Mouse (Mus musculus): ENCODE results near the gene Slx4ip. TPM values are rescaled to one million over a fixed set of nuclear protein-coding genes. Genes with fewer than 3 reads are reported as not detected.

Gene Slx4ip
- total RNA-seq, 2 experiments from 2014 or later, result 7.4 to 7.6 TPM

GRCm38 (mm10) chr2:137098269-137099035, 207.4 kb downstream of the Slx4ip start:
- no peak for DNase-seq (ENCODE audit: low spot score in 2 of 2)

- no peak for DNase-seq (ENCODE audit: low spot score in 2 of 2)
Observed at GRCm38 (mm10) chr2:137099211-137099734, 208.3 kb downstream of the Slx4ip start.

- no peak for DNase-seq (ENCODE audit: low spot score in 2 of 2)
Observed at GRCm38 (mm10) chr2:137101074-137101473, 210.1 kb downstream of the Slx4ip start.

- no peak for DNase-seq (ENCODE audit: low spot score in 2 of 2)
Observed at GRCm38 (mm10) chr2:137107203-137107602, 216.2 kb downstream of the Slx4ip start.

GRCm38 (mm10) chr2:137107946-137108345, 216.9 kb downstream of the Slx4ip start:
- DNase-seq (ENCODE audit: low spot score in 2 of 2), result no peak

- DNase-seq (ENCODE audit: low spot score in 2 of 2), result no peak
Observed at GRCm38 (mm10) chr2:137109321-137110213, 218.5 kb downstream of the Slx4ip start.

- no peak for DNase-seq (ENCODE audit: low spot score in 2 of 2)
Observed at GRCm38 (mm10) chr2:137110214-137110898, 219.3 kb downstream of the Slx4ip start.

- no peak for DNase-seq (ENCODE audit: low spot score in 2 of 2)
Observed at GRCm38 (mm10) chr2:137113288-137114061, 222.5 kb downstream of the Slx4ip start.

- DNase-seq (ENCODE audit: low spot score in 2 of 2), result peak; percentile 45 to 64
Observed at GRCm38 (mm10) chr2:137114248-137115096, 223.5 kb downstream of the Slx4ip start.

- DNase-seq (ENCODE audit: low spot score in 2 of 2), result peak in 1 of 2 experiments; percentile 11
Observed at GRCm38 (mm10) chr2:137115241-137116024, 224.4 kb downstream of the Slx4ip start.

- DNase-seq (ENCODE audit: low spot score in 2 of 2), result peak in 1 of 2 experiments; percentile 19
Observed at GRCm38 (mm10) chr2:137116025-137116674, 225.1 kb downstream of the Slx4ip start, which contains the start of gene Jag1. TSS of gene Jag1 (minus strand) at chr2:137116644.

- peak; percentile 78 to 88 for DNase-seq (ENCODE audit: low spot score in 2 of 2)
Observed at GRCm38 (mm10) chr2:137116675-137117320, 225.8 kb downstream of the Slx4ip start.

GRCm38 (mm10) chr2:137117321-137117690, 226.3 kb downstream of the Slx4ip start:
- peak; percentile 77 to 82 for DNase-seq (ENCODE audit: low spot score in 2 of 2)

Measured in adrenal gland, postnatal 4 days (tissue).